ENCODE assay signal across 8 mouse cellular contexts in genomic region chr9:81633437-81633973, GRCm38 (mm10). TPM values are rescaled to one million over a fixed set of nuclear protein-coding genes. Genes with fewer than 3 reads are reported as not detected.
A peak's percentile ranks its signal among the peaks of the same experiment; 100 is the strongest.
DNase-seq lines count a peak whose midpoint lies in the region; ATAC-seq lines count a peak whose summit lies in the region.

Htr1b (minus strand) TSS chr9:81633828.

- H3K27ac ChIP-seq in embryonic facial prominence, embryonic 11.5 days (replicated peaks; ENCODE audit: low read depth, low read length), result no peak within 1 kb of the TSS
- no peak within 1 kb of the TSS for H3K27ac ChIP-seq in liver, embryonic 16.5 days (ENCODE audit: low read length)

- peak; percentile 77 for ATAC-seq in embryonic facial prominence, embryonic 11.5 days (replicated peaks; ENCODE audit: insufficient number of reproducible peaks, low FRiP score, low TSS enrichment, low read depth)
- ATAC-seq in liver, embryonic 16.5 days (ENCODE audit: low read depth), result no peak

- no peaks in the 10 kb centered on the region for H3K36me3 ChIP-seq in embryonic facial prominence, embryonic 11.5 days (replicated peaks; ENCODE audit: control insufficient read depth, insufficient read depth, low read depth, low read length)
- H3K36me3 ChIP-seq in liver, embryonic 16.5 days (ENCODE audit: control insufficient read depth, insufficient read depth), result no peaks in the 10 kb centered on the region

- 0% methylated on average over 26 of the region's 26 CpGs for WGBS in embryonic facial prominence, embryonic 11.5 days
- WGBS in liver, embryonic 16.5 days (ENCODE audit: insufficient replicate concordance), result under 1% methylated on average over 22 of the region's 26 CpGs

- peak within 1 kb of the TSS; percentile 63 for H3K9ac ChIP-seq in embryonic facial prominence, embryonic 11.5 days (replicated peaks; ENCODE audit: low read length)
- H3K9ac ChIP-seq in liver, embryonic 16.5 days (ENCODE audit: low read depth, low read length), result no peak within 1 kb of the TSS

- peak within 1 kb of the TSS; percentile 99 for H3K4me2 ChIP-seq in embryonic facial prominence, embryonic 11.5 days (ENCODE audit: low read depth, low read length)
- peak within 1 kb of the TSS; percentile 49 for H3K4me2 ChIP-seq in liver, embryonic 16.5 days (ENCODE audit: low read depth, low read length)

- no peaks in the 10 kb centered on the region for H3K4me1 ChIP-seq in embryonic facial prominence, embryonic 11.5 days (ENCODE audit: control insufficient read depth, insufficient read depth, low read length)
- no peaks in the 10 kb centered on the region for H3K4me1 ChIP-seq in liver, embryonic 16.5 days (ENCODE audit: control insufficient read depth, low read depth, low read length)

- H3K4me3 ChIP-seq in embryonic facial prominence, embryonic 11.5 days (ENCODE audit: low read depth, low read length), result peak within 1 kb of the TSS; percentile 75
- peak within 1 kb of the TSS; percentile 36 for H3K4me3 ChIP-seq in liver, embryonic 16.5 days (ENCODE audit: low read depth, low read length)

- intact Hi-C loops in heart, postnatal 10 days (cut with DNase I), result no loop called here

- peak; percentile 79 for DNase-seq in retina, postnatal 1 day
- no peak for DNase-seq in retina, embryonic 14.5 days (ENCODE audit: low spot score)
- peak; percentile 67 for DNase-seq in embryonic facial prominence, embryonic 11.5 days (ENCODE audit: low spot score)
- peak; percentile 5 to 6 for DNase-seq in heart, postnatal 10 days
- peak; percentile 21 to 46 for DNase-seq in kidney, postnatal 4 days
- DNase-seq in right cerebral cortex, postnatal 10 days (ENCODE audit: low spot score in 2 of 2), result peak; percentile 59 to 61
- no peak for DNase-seq in urinary bladder, postnatal 36 days (ENCODE audit: low spot score in 2 of 2)

- no peaks in the 10 kb centered on the region for H3K9me3 ChIP-seq in embryonic facial prominence, embryonic 11.5 days (replicated peaks; ENCODE audit: control insufficient read depth, low read length)
- H3K9me3 ChIP-seq in liver, embryonic 16.5 days (replicated peaks; ENCODE audit: control insufficient read depth, low read length), result no peaks in the 10 kb centered on the region

- H3K27me3 ChIP-seq in embryonic facial prominence, embryonic 11.5 days (ENCODE audit: control insufficient read depth, insufficient read depth, low read length), result peaks cover 16% of the 10 kb centered on the region; the same call in 1 of the 2 replicates
- H3K27me3 ChIP-seq in liver, embryonic 16.5 days (ENCODE audit: control insufficient read depth, insufficient read depth, low read depth, low read length), result peaks cover 43% of the 10 kb centered on the region

RNA-seq across cellular contexts. Expression of gene Htr1b, which starts in this region (rescaled TPM):
- 0.69 and 1.2 TPM in 2 replicates for polyA plus RNA-seq in embryonic facial prominence, embryonic 11.5 days (2014; fragmentation: Nextera tagmentation; extraction: Ambion mirVana)
- under 1 TPM; 0.10 TPM for total RNA-seq in heart, postnatal 10 days (2021)
- polyA plus RNA-seq in liver, embryonic 16.5 days (2015; fragmentation: Nextera tagmentation; extraction: Ambion mirVana), result 0.02 and 0.06 TPM in 2 replicates

Comparison
In these comparisons a context has a peak if more than half of its experiments do, and no peak if none do; other contexts are left out.
1. DNase-seq: peak in retina, postnatal 1 day (single experiment), embryonic facial prominence, embryonic 11.5 days (single experiment), kidney, postnatal 4 days (2 of 2) and right cerebral cortex, postnatal 10 days (2 of 2); none in retina, embryonic 14.5 days (single experiment) and urinary bladder, postnatal 36 days (0 of 2).
2. Peak in DNase-seq in heart, postnatal 10 days; RNA of the gene not detected or under 1 TPM.